Mouse (Mus musculus) spleen, postnatal 10 days (tissue): ENCODE results near the gene B4galt2.

Source experiments
- DNase-seq, 2 experiments: peaks; one replicate each; pipeline ENCODE4 v3.0.0; 2021 to 2022; ENCODE audit warnings: low spot score in 2 of 2

Gene B4galt2

DNA sequence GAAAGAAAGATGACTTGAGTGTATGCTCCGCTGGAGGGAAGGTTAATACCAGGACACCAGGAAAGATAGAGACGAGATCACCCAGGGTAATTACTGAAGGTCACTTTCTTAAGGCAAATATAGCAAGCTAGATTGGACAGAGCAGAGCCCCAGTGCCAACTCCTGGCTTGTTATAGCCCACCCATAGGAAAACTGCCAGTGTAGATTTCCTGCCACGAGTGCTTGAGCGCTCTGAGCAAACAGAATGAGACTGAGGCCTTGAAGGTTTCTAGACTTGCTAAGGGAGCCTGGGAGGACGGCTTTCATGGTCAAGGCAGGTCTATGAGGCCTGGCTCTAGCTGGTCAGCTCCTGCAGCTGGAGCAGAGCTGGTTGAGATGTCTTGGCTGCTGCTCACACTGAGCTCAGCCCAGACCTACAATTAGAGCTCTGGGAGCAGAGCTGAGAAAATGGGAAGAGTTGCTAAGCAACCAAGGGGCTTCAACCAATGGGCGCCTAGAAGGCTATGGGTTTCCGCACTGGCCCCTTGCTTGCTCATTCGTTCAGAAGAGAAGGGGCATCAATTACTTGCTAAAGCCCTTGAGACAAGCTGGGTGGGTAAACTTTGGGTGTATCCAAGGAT lies 25.7 kb upstream of the B4galt2 start:
- no peak for DNase-seq

DNA sequence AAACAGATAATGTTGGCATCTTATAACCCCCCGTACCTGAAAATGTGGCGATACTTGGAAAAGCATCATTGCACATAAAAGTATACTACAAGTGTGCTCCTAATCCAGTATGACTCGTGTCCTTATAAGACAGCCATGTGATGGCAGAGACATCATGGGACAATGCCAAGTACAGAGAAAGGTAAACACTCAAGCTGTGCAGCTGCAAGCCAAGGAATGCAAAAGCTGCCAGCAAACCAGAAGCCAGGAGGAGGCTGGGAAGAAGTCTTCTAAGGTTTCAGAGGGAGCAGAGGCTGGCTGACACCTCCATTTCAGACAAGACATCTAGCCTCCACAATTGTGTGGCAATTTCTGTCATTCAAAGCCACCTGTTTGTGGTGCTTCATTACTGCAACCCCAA lies 22.9 kb upstream of the B4galt2 start:
- DNase-seq = no peak

DNA sequence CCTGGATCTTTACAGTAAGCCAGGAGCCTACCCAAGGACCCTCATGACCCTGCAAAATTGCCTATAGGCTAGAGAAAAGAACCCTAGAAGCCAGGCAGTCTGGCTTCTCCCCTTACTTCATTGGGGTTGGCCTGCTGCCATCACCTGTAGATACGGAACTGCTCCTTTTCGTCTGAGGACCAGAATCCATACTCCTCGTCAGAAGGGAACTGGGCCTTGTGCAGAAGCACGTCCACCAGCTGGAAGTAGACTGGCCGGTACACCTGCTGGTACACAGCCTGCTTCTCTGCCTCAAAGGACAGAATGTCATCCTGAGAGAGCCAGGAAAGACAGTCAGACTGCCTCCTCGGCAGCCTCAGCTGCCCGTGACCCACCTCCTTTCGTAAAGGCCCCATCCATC lies 21.5 kb upstream of the B4galt2 start:
- DNase-seq = no peak

DNA sequence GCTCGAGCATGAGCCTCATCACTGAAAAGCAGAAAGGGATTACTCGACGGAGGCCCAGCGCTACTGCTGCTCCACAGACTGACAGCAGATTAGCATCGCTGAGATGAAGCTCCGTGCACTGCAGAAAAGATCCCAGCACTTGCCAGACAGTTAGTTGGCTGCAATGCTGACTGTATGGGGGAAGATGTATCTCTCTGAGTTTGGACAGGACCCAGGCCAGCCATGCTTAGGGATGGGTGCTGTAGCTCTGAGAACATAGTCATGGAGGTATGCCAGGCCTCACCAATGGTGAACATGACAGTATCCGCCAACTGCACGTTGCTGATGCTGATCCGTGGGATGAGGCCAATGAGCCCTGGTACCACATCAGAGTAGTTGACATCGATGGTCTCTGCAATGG lies 20.8 kb upstream of the B4galt2 start:
- DNase-seq = no peak

DNA sequence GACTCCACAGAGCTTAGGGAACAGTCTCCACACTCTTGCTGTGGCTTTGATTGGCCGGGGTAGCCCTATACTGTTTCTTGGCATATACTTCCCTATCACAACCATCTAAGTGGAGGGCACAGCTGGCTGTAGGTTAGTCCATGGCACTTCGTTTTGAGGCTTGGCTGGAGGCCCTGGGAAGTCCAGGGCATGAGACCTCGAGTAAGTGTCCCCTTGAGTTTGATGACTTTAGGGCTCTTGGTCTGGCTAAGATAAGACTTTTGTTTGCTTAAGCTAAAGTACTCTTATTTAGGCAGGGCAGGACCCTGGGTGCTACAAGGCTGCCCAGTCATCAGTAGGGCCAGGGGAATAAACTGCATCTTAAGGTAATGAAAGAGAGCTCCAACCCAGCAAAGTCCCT lies 14.8 kb upstream of the B4galt2 start:
- DNase-seq = no peak

DNA sequence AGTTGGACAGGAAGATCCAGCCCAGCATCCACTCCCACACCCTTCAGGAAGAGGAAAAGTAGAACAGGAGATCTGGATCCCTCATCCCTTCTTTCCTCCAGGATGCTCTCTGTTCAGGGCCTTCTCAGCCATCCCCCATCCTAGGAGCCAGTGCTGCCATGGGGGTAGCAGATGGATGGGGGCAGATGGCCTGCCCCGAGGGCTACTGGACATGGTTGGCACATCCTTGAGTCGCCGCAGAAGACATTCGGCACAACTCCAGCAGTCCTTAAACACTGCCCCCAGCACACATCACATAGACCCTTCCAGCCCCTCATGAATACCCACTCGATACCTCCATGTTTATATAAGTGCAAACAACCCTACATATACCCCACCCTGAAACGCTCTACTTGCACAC lies 12.7 kb upstream of the B4galt2 start:
- DNase-seq = no peak

DNA sequence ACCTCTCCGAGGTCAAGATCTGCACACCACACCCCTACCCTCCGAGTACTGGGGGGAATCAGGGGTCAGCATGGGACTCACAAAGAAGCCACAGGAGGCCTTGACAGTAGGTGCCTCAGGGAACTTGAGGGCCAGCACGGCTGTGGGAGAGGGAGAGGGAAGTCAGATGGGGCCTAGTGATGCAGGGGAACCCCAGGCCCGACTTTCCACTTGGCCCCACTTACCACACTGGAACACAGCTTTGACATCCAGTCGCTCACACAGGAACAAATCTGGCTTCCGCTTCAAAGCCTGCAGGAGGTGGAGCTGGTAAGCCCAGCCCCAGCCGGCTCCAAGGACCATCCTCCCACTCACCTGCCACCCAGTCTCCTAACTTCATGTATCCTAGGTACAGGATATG lies 12.1 kb upstream of the B4galt2 start:
- peak in 1 of 2 experiments; percentile 9 for DNase-seq

DNA sequence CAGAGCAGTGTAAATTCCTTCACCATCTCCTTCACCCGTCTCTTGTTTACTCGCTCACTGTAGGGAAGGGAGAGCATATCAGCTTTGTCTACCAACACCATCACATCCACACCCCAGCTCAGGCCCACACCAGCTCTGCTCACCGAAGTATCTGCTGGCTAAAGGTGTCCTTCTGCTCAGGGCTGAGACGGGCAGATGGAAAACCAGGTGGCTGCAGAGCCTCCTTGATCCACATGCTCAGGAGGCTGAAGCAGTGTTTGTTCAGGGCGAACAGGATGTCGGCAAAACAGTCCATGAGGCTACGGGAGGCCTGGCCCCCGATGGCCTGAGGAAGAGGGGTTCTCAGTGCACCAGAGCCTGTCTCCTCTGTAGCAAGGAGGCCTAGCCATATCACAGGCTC lies 11.3 kb upstream of the B4galt2 start:
- DNase-seq = no peak

DNA sequence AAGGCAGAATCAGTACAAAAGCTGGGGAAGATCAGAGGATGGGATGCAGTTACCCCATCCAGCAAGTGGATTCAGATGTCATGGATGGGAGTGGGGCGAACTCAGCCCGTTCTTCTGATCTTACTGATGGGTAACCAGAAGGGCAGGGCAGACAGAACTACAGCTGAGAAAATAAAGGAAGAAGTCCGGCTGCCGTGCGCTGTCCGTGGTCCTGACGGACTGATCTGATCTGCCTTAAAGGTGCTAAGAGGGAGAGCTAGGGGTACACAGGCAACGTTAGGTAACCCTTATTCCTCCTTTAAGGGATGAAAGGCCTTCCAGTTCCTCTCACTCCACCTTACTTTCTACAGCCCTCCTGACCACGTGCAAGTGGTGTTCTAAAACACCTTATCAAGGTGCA lies 10.1 kb upstream of the B4galt2 start:
- peak in 1 of 2 experiments; percentile 82 for DNase-seq

DNA sequence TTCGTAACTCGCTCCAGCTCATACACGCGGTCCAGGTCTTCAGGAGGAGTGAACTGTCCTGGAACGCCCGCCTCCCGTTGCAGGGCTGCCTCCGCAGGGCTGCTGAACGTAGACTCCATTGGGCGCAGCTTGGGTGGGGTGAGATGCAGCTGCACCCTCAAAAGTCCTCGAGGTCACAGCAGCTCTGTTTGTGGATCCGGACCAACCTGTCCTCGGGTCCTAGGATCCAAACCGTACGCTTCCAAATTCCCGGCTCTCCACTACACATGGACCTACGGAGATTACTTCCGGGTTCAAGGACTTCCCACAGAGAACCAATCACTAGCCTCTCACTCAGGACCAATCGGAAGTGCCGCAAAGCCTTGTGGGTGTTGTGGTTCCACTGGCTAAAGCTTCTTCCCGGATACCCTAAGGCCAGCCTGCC lies 8.5 kb upstream of the B4galt2 start, which contains the start of gene Dph2:
Dph2 (minus strand) TSS at position 295 of the 424 bp plus-strand sequence.
- peak; percentile 67 to 88 for DNase-seq

DNA sequence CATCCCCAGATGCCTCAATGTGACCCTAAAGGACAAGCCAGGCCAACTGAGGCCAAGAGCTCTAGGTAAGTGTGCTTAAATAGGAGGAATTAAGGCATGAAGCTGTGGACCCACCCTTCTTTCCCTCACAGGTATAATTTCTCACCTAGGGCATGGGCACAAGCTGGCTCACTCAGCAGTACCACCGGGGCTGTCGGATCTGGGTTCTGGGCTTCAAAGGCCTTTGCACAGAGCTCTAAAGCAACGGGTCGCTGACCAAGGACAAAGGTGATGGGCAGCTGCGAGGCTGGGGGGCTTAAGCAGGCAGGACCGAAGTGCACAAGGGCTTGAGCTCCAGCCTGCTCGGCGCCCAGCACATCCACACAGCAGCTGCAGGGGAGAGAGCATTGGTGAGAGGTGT lies 7.5 kb upstream of the B4galt2 start:
- DNase-seq = no peak

DNA sequence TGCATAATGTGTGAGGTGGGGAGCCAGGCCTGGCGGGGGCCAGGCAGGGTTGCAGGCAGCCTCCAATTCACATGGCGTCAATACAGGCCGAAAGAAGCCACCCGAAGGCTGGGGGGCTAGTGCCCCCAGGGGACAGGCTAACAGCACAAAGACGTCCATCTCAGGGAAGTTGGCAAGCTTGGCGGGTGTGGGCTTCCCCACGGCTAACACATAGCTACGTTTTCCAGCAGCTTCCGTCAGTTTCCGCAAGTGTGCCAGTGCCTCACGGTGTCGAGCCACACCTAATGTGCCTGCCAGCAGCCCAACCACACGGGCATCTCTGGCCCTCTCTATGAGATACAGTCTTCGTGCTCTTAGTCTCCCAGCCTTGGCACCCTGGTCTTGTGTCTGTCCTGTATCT lies 6.7 kb upstream of the B4galt2 start:
- DNase-seq = no peak

DNA sequence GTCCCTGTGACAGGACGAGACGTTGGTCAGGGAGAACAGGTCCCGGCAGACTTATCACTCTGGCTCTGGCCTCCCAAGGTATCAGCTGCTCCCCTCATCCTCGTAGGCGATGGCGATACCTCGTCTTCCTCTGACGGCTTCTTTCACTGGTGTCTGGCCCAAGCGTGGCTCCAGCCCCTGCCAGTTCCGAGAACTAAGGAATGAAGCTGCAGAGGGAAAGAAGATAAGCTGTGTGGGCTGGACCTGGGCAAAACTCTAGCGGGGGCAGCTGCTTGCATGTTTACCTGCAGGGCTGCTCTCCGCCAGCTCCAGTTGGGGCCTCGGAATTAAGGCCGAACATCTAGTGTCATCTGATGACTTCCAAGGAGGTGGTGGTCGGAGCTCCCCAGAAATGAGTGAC lies 6.2 kb upstream of the B4galt2 start:
- DNase-seq = no peak

DNA sequence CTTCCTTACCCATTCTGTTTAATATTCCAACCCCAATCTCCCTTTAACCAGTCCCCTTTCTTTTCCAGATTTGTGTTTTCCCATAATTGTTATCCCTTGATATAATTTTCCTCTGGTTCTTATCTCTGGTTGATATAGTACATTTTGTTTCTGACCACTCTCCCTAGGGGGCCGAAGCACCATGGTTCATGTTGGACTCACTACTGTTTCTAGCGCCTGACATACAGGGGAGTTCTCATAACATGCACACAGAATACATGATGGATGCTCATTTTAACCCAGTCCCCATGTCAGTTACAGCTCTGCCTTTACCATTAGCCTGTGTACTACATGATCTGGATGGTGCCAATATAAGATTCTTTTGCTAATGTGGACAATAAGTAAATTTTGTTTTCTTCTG lies 4.6 kb upstream of the B4galt2 start:
- no peak for DNase-seq

DNA sequence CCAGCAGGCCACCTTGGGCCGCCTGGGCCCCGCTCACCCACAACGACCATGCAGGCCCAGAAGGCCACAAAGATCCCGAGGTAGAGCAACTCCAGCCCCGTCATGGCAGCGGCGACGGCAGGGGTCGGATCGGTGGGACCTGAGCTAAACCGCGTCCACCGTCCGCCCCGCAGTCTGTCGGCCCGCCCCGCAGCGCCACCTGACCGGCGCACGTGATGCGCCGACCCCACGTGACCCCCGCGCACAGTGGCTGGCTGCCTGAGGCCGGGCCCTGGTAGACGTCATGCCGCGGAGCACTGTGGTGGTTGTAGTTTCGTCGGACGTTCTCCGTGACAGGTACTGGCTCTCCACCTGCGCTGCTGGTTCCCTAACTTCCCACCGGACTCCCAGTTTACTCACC lies 3.8 kb upstream of the B4galt2 start, which contains the start of gene Atp6v0b:
Atp6v0b (minus strand) TSS at position 201 of the 400 bp plus-strand sequence.
- peak; percentile 89 to 97 for DNase-seq

DNA sequence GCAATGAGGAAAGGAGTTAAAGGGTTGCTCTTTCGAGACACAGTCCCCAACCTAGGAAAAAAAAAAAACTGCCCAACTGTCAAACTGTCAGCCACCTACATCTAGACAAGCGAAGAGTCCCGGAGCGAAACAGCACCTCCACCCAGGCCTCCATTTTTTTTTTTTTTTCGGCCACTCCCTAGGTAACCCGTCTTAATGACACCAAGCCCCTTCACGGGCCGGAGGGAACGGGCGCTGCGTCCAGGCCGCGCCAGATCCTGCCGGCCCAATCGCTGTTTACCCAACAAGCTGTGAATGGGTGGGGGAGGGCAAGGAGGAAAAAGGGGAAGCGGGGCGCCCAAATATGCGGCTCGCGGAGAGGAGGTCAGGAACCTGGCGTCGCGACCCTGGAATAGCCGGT lies 3.4 kb upstream of the B4galt2 start:
- DNase-seq = peak in 1 of 2 experiments; percentile 52

DNA sequence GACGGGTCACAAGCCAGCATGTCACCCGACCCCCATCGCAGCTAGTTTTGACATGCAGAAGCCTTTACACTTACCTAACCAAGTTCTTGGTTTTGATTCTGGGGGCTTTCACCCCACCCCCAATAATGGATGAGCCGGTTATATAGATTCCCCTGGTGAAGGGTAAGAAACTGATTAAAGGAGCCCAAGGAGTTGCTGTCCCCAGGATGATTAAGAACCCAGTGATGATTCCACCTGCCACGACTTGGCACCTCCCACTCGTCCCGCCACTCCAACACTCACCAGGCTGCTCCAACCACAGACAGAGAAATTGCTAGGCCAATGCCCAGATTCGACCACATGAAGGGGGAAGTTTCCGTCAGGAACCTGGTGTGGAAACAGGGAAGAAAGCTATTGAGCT lies 2.7 kb upstream of the B4galt2 start:
- DNase-seq = no peak

DNA sequence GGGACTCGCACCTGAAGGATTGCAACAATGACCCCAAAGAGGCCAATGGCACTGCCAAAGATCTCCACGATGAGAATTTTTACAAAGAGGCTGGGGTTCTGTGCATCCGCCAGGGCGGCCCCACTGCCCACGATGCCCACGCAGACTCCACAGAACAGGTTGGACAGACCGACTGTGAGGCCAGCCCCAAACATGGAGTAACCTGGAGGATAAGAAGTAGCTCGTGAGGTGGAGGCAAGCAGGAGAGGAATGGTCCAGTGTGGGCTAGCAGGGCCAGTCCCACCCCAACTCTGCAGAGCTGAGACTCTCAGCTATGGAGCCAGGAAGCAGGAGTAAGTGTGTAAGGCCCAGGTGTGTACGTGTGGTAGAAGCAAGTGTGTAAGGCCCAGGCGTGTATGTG lies 1.8 kb upstream of the B4galt2 start:
- no peak for DNase-seq

DNA sequence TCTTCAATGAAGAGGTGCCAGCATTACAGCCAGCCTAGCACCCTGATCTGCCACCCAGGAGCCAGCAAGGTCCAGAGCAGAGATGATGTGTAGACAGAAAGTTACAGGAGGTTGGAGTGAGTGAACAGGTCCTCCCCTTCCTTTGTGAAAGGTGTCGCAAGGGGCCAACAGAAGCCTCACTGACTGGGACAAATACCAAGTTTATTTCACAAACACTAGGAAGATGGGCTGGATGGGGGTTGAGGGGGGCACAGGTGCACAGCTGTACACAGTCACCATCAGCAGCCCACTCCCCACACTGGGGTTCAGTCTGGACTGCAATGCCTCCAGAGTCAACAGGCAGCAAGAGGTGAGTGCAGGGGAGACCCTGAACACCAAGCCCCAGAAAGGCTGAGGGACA lies 859 bp upstream of the B4galt2 start:
- DNase-seq = no peak

DNA sequence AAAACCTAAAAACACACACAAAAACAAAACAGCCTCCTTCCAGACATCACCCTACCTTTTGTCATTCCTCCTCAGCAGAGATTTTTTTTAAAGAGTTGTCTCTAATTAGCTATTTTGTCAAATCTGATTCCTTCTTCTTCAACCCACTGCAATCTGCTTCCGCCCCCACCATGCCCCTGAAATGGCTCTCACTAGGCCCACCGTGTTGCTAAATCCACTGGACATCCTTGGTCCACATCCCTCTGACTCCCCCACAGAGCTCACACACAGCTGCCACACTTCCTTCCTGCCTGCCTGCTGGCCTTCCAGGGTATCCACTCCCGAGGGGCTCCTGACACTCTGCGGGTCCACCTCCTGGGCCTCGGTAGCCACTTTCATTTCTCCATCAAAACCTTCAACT lies 4.6 kb downstream of the B4galt2 start:
- no peak for DNase-seq

DNA sequence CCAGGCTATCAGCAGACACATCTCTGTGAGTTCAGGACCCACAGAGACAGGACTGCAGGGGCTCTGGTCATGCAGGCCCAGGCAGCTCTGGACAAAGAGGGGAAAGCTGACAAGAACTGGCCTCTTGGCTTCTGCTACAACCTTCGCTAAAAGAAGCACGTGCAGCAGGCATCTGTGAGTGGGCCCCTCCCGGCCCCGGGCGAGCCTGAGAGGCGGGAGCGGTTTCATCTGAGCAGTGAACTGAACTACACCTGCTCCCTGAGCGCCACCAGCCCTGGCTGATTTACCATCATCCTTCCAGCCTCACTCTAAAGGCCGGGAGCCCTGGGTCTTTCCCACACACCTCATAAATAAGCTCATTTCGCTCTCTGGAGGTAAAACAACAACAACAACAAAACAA lies 5.0 kb downstream of the B4galt2 start:
- peak in 1 of 2 experiments; percentile 52 for DNase-seq

DNA sequence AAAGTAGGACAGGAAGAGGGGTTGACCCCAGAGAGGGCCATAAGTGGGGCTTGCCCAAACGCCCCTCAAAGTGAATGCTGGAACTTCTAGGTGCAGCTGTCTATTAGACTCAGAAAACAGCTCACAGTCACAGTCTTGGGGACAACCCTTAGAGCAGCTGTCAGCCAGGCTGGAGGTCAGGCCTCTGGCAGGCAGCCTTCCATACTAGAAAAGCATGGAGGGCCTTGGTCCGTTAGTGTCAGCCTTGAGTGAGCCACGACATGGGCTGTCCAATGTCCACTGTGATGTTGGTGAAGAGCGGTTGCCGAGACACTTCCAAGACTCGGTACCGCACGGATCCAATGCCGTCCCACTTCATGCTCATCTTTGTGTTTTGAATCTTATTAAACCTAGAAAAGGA lies 9.7 kb downstream of the B4galt2 start:
- DNase-seq = no peak

DNA sequence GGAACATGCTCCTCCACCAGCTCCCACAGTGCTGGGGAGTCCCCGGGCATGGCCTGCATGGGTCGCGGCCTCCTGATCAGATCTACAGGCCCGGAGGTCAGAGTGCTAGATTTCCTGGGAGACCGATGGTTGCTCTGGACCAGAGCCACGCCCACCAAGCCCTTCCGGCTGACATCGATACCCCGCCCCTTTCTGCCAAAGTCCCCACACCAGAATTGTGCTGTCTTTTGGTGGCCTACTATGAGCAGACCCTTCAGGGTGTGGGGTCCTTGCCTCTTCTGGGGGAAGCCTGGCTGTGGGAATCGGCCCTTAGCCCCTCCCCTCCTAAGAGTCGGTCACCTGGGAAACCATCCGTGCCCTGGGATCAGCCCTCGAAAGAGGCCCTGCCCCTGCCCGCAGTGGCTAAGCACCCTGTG lies 10.8 kb downstream of the B4galt2 start, which contains the start of gene Ccdc24:
Ccdc24 (minus strand) TSS at position 87 of the 416 bp plus-strand sequence.
- DNase-seq = no peak

DNA sequence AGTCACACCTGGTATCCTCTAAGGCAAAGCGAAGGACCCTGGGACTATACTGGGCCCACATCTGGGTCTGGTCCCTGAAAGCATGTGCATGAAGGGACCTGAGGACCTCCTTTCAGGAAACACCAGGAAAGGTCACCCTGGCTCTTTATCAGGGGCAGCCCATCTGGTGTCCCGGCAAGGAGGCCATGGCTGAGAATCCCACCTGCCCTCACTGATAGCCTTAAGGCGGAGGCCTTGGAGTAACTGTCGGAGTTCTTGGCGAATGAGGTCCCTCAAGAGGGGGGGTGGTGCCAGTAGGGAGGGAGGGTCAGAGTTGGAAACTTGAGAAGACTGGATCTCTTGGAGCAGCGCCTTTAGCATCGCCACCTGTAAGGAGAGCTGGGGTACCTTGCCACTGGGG lies 11.5 kb downstream of the B4galt2 start:
- DNase-seq = no peak
